Mouse (Mus musculus): ENCODE data around the gene Dis3l2.

Gene Dis3l2

DNA sequence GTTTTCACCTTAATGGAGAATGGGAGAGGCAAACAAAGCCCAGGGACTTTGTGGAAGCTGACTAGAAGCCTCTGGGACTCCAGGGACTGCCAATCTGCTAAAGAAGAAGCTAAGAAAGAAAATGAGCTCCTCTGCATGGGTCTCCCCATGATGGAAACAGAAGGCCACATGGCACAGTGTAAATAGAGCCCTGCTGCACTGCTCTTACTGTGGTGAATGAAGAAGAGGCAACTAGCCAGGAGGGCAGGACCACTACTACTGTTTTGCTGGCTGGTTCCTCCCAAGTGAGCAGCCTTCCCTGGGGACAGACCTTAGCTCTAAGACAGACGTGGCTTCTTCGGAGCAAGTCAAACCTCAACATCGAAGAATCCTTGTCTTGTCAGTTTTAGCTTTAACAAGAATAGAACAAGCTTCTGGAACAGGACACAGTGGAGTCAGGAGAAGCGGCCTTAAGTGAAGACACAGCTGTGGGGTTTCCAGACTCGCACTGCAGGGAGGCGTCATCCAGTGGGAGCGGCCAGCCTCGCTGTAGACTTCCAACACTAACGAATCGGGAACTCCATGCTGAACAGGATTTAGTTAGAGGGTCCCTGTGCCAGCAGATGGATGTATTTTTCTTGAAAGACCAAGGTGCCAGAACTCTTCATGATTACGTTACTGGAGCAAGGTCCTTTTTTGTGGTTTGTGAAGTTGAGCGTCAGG is 307.2 kb downstream of the Dis3l2 start:
- no peak for DNase-seq (ENCODE audit: low spot score in 2 of 2)

DNA sequence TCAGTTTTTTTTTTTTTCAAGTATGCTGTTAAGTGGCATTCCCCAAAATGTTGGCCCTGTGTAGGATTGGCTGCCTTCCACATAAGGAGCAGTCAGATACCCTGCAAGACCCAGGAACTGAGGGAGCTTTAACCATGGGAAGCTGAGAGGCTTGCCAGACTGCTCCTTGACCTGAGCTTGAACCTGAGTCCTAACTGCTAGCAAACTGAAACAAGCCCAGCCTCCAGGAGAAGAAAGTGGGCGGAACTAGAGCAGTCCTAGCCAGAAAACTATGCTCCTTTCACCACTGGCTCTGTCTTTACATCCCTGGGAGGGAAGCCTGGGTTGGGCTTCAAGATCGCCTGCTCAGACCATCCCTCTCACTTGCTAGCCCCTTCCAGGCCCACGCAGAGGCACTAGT is 308.1 kb downstream of the Dis3l2 start:
- no peak for DNase-seq (ENCODE audit: low spot score in 2 of 2)

GRCm38 (mm10) chr1:87012606-87013005 is 309.0 kb downstream of the Dis3l2 start:
- no peak for DNase-seq (ENCODE audit: low spot score in 2 of 2)

DNA sequence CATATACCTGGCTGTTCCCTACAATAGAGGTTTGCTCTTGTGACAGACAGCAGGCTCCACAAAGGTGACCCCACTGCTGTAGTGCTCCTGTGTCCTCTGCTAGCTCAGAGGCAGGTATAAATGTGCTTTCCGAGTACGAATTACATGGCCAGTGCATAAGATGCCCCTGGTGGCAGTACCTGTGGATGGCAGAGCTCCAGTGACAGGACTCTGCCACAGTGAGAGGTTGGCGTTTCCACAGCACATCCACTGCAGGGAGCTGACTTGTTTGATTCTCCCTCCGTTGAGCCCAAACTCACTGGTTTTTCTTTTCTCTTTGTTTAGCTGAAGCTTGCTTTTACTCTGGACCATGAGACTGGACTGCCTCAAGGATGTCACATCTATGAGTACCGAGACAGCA is 317.1 kb downstream of the Dis3l2 start:
- no peak for DNase-seq (ENCODE audit: low spot score in 2 of 2)

DNA sequence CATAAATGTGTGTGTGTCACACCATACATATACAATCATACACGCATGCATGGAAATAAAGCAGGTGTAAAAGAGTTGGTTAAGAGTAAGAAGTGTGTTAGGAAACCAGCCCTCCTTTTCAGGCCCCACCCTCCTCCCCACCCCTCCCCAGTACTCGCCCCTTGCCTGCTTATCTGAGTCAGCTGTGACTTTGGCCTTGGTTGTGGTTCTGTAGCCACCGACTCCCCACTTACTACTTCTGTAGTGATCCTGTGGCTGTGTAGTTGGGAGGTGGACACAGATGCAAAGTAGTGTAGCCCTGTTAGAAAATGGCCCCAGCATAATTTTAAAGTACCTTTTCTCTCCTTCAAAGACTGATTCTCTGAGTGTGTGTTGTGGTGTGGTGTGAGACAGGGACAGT is 318.0 kb downstream of the Dis3l2 start:
- no peak for DNase-seq (ENCODE audit: low spot score in 2 of 2)

DNA sequence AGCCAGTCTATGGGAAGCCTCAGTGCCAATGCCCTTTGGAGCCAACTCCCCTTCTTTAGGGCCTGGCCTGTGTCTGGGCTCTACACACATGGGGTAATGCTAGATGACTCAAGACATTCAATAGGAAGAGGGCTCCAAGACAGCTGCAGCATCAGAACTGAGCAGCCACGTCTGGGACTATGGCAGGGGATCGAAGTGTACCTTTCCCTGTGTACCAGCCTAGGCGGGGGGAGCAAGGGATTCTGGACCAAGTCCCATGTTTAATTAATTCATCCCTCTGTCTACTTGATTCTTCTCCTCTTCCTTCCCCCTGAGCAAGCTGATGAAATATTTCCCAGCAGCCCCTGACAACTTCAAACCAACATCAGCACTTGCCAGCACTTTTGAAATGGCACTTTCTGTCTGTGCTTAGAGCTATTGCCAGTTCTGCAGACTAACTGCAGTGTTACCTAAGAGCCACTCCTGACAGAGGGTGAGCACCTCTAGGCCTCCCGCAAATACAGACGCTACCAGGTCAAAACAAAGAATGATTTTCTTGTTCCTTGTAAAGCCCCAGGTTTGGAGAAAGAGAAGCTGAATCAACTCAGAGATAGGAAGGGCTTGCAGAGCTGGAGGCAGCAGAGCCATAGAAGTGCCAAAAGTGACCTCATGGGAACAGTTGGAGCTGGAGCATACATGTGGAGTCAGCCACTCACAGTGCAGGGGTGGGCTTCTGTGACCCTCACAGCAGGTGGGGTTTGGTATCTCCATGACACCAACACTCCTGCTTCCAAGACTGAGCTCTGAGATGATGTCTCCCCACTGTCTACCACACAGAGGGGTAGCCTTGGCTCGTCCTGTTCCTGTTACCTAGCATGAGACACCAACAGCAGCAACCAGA is 319.9 kb downstream of the Dis3l2 start:
- no peak for DNase-seq (ENCODE audit: low spot score in 2 of 2)

GRCm38 (mm10) chr1:87025021-87025420 is 321.4 kb downstream of the Dis3l2 start:
- no peak for DNase-seq (ENCODE audit: low spot score in 2 of 2)

- no peak for DNase-seq (ENCODE audit: low spot score in 2 of 2)
Observed at GRCm38 (mm10) chr1:87028786-87029185, 325.2 kb downstream of the Dis3l2 start.

DNA sequence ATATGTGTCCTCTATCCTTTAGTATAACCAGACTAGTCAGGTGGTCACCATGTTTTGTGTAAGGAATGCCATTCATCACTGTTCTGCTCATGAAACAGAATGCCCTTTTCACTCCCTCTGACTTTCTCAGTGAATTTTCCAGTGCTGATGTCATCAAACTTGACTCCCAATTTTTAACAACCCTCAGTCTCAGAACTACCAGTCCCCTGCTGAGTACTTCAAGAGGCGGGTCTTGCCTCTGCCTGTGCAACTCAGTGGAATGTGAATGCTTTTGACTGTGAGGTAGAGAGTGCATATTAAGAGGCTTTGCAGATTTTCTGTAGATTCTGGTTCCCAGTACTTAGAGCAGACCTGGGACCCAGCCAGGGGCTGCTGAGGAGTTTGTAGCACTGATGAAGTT is 327.0 kb downstream of the Dis3l2 start:
- DNase-seq (ENCODE audit: low spot score in 2 of 2) = no peak

- DNase-seq (ENCODE audit: low spot score in 2 of 2) = no peak
Observed at GRCm38 (mm10) chr1:87032466-87032865, 328.9 kb downstream of the Dis3l2 start.

GRCm38 (mm10) chr1:87035532-87036161 is 332.0 kb downstream of the Dis3l2 start:
- DNase-seq (ENCODE audit: low spot score in 2 of 2) = no peak

DNA sequence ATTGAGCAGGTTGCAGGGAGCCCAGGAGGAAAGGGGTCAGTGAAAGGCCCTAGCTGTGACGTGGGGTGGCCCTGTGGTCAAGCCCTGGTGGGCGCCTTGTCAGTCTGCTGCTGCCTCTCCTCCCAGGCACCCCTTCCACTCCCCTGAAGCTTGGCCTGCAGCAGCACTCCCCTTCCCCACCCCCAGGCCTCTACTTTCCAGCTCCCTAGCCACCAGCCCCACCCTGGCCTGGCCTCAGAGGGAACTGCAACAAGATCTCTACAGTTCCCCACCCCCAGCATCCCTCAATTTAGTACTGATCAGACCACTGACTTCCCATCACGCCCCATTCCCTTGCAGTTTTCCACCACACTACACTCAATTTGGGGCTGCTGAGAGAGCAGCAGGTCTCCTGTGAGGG is 332.7 kb downstream of the Dis3l2 start:
- DNase-seq (ENCODE audit: low spot score in 2 of 2) = no peak

DNA sequence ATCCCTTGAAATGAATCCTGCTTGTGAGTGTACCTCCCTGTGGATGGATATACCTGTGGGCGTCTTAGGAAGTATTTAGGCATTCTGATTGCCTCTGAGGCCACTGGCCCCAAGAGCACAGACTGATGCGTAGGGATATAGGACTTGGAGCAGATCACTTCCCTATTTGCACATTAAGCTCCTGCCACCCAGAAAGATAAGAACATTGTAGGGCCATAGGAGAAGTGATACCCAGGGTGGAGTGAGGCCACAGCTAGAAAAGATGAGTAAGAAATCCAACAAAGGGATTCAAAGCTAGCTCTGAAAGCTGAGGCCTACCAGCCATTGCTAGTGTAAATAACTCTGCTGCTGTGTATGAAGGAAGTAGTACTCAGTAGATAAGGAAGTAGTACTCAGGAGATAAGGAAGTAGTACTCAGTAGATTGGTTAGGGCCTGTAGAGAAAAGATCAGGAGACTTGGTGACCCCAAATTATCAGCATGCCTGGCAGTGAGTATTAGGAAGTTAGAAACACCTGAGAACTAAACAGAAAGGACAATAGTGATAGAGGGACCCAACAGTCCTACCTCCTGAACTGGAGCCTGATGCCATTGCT is 335.0 kb downstream of the Dis3l2 start:
- DNase-seq (ENCODE audit: low spot score in 2 of 2) = no peak

- DNase-seq (ENCODE audit: low spot score in 2 of 2) = peak; percentile 21 to 45
Observed at GRCm38 (mm10) chr1:87041119-87041518, 337.5 kb downstream of the Dis3l2 start.

GRCm38 (mm10) chr1:87041814-87042438 is 338.3 kb downstream of the Dis3l2 start:
- peak in 1 of 2 experiments; percentile 45 for DNase-seq (ENCODE audit: low spot score in 2 of 2)

DNA sequence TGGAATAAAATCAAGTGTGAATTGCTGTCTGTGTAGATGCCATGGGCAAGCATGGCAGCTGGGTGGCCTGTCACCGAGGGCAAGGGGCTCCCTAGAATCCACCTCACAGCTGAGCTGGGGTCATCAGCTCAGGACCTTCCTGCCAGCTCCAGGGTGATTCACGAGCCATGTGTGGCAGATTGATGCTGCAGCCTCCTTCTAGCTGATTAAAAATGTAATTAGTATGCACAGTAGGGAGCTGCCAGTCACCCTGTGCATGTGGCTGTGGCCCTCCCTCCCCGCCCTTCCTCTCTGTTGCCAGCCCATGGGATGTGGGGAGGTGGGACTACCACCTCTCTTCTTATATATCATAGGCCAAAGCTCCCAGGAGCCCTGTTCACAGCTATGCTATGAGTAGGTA is 346.5 kb downstream of the Dis3l2 start:
- no peak for DNase-seq (ENCODE audit: low spot score in 2 of 2)

DNA sequence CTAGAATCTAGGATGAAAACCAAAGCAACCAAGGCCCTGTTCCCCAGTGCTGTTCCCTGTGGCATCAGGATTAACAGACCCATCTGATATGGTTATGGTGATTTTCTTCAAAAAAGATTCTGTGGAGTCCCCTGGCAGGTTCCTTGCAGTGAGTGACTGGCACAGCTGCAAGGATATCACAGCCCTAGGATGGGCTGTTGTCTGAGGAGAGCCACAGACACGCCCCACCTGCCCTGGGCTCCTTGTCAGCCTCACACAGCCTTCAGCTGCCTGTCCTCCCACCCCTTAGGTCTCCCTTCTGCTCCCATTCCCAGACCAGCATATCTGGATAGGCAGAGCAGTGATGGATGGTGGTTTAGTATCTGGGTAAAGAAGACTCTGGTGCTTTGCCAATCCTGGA is 347.1 kb downstream of the Dis3l2 start:
- no peak for DNase-seq (ENCODE audit: low spot score in 2 of 2)

GRCm38 (mm10) chr1:87051369-87051768 is 347.8 kb downstream of the Dis3l2 start:
- no peak for DNase-seq (ENCODE audit: low spot score in 2 of 2)

DNA sequence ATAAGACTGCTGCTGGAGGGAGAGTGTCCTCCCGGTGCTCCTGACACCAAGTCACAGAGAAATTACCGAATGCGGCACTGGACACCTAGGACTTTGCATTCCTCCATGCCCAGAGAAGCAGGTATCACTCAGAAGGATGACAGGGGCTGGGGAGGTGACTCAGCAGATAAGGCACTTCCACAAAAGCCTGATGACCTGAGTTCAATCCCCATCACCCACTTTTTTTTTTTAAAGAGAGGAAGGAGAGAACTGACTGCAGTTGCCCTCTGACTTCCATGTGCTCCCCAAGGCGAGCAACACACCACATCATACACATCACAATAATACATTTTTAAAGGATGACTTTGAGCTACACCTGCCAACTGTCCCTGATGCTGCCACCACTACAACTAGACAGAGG is 353.5 kb downstream of the Dis3l2 start:
- DNase-seq (ENCODE audit: low spot score in 2 of 2) = no peak

DNA sequence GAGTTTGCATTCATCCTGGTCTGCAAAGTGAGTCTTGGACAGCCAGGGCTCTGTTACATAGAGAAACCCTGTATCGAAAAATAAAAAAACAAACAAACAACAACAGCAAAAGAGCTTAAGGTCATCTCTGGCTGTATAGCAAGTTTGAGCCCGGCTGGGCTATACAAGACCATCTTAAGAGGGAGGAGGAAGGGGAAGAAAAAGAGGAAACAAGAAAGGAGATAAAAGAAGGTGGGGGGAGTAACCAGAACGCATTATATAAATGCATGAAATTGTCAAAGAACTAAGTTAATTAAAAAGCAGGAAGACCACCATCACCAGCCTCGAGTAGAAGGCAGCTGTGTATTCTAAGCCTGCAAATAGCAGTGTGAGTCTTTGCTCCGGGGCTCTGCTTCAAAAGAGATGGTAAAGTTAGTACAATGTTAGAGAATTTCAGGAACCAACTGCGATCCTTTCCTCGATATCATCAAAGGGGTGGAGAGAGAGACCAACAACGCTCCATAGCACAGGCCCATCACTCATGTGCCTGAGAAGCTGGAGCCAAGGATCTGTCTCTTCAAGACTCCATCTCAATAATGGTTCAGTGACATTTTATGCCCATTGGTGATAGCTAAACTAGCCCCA is 355.5 kb downstream of the Dis3l2 start:
- DNase-seq (ENCODE audit: low spot score in 2 of 2) = no peak

DNA sequence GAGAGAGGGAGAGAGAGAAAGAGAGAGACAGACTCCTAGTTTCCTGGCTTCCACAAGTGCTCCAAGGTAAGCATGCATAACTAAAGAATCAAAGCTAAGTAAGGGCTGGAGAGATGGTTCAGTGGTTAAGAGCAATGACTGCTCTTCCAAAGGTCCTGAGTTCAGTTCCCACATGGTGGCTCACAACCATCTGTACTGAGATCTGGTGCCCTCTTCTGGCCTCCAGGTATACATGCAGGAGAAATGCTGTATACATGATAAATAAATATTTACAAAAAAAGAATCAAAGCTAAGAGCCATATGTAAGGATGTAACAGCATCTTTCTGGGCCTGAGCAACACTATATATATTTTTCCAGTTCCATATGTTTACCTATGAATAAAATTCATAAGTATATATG is 357.3 kb downstream of the Dis3l2 start:
- no peak for DNase-seq (ENCODE audit: low spot score in 2 of 2)

All from natural killer cell, adult 2 months (primary cell).